11 mouse cellular contexts compared by ENCODE assay signal in the genomic region with DNA sequence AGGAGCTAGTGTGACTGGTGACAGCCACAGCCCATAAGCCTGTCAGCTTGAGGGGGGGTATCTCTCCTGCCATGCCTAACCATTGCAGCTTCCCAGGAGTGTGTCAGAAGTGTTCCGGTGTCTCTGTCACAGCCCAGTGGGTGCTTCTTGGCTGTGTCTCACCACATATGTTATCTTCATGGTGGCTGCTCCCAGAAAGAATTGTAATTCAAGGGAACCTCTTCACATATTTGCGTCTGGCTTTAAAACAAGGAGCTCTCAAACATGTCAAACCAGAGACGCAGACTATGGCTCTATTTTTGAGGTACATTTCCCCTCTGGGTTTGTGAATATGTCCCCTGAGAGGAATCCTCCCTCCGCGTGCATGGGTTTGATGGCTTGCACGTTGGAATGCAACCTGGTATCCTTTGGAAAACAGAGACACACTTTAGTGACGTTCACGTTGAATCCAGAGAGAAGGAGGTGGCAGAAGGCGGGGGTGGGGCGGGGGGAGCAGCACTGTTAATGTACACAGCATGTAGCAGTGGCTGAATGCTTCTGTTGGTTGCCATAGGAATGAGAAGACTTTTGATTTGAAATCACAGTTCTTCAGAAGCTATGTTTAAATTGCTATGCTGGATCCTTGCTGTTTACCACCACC. TPM values are rescaled to one million over a fixed set of nuclear protein-coding genes. Genes with fewer than 3 reads are reported as not detected.
DNase-seq lines count a peak whose midpoint lies in the region; ATAC-seq and TF ChIP-seq lines count a peak whose summit lies in the region.
"Had no signal": no experiment of that assay in that cellular context is flagged by ENCODE, and none has a peak within 500 bp of the region (broad histone marks: within the 10 kb centered on the region; RNA-seq: fewer than 3 reads in every experiment).

No protein-coding gene starts in this region.

- H3K4me1 ChIP-seq in midbrain, postnatal 0 days (ENCODE audit: insufficient read depth, low read length): 0 out of 2 replicates have a peak, but pooled peaks cover 2% of the 10 kb centered on the region
- H3K4me1 ChIP-seq: liver, embryonic 13.5 days had no signal

- ATAC-seq in cerebellum, adult (ENCODE audit: insufficient number of reproducible peaks, low FRiP score, low TSS enrichment): peak; percentile 92
- ATAC-seq in midbrain, postnatal 0 days (ENCODE audit: low FRiP score): no peak
- ATAC-seq: intestine, embryonic 16.5 days had no signal

- DNase-seq in layer of hippocampus, adult 9-11 months: peak; percentile 49
- DNase-seq in layer of hippocampus, postnatal 14 days (ENCODE audit: low spot score in 2 of 2): no peak
- DNase-seq in cerebellum, postnatal 25 days: peak; percentile 57 to 58
- peak; percentile 61 for DNase-seq in midbrain, postnatal 0 days (ENCODE audit: low spot score)
- no peak for DNase-seq in adipocyte (ENCODE audit: low spot score)
- DNase-seq in thymus, postnatal 25 days: no peak
- DNase-seq: liver, embryonic 13.5 days; retina, postnatal 1 day had no signal

- H3K9ac ChIP-seq in midbrain, postnatal 0 days (replicated peaks; ENCODE audit: low read length, poor library complexity, severe bottlenecking): no peak overlapping the region
- H3K9ac ChIP-seq: heart, embryonic 12.5 days; liver, embryonic 13.5 days had no signal

- WGBS in midbrain, postnatal 0 days: 54% methylated on average over 10 of the region's 10 CpGs

- H3K4me3 ChIP-seq in midbrain, postnatal 0 days (ENCODE audit: low read depth, low read length): no peak overlapping the region
- H3K4me3 ChIP-seq: heart, embryonic 12.5 days; liver, embryonic 13.5 days had no signal

- TF ChIP-seq CTCF in midbrain, postnatal 0 days (IDR thresholded peaks at IDR 0.05): no peak

- H3K27ac ChIP-seq in midbrain, postnatal 0 days (ENCODE audit: low read depth, low read length): 0 out of 2 replicates have a peak overlapping the region, but pooled peaks have one; percentile 18
- H3K27ac ChIP-seq: liver, embryonic 13.5 days had no signal

- no peaks in the 10 kb centered on the region for H3K36me3 ChIP-seq in midbrain, postnatal 0 days (ENCODE audit: insufficient read depth, low read length)
- H3K36me3 ChIP-seq: heart, embryonic 12.5 days; liver, embryonic 13.5 days had no signal

- H3K4me2 ChIP-seq in midbrain, postnatal 0 days (ENCODE audit: low read depth, low read length, poor library complexity, severe bottlenecking): peak overlapping the region; percentile 12; the same call in 1 of the 2 replicates
- H3K4me2 ChIP-seq: heart, embryonic 12.5 days; liver, embryonic 13.5 days had no signal

- H3K9me3 ChIP-seq in midbrain, postnatal 0 days (ENCODE audit: low read length): no peaks in the 10 kb centered on the region
- H3K9me3 ChIP-seq: heart, embryonic 12.5 days; liver, embryonic 13.5 days had no signal

- no peaks in the 10 kb centered on the region for H3K27me3 ChIP-seq in midbrain, postnatal 0 days (ENCODE audit: insufficient read depth, low read length)
- H3K27me3 ChIP-seq: heart, embryonic 12.5 days; liver, embryonic 13.5 days had no signal

RNA-seq across cellular contexts. Expression of a gene that starts 8.7 kb away (rescaled TPM):
- 100 to 1,000 TPM; 276 to 284 TPM for total RNA-seq in layer of hippocampus, postnatal 14 days (2021)
- 53.9 and 55.1 TPM in 2 replicates for total RNA-seq in midbrain, postnatal 0 days (2014; rRNA removed)
- polyA plus RNA-seq in midbrain, postnatal 0 days (2015; fragmentation: Nextera tagmentation; extraction: Ambion mirVana): 73.7 and 75.6 TPM in 2 replicates

Comparison
In these comparisons a context has a peak if more than half of its experiments do, and no peak if none do; other contexts are left out.
1. DNase-seq: peak in layer of hippocampus, adult 9-11 months (single experiment), cerebellum, postnatal 25 days (2 of 2) and midbrain, postnatal 0 days (single experiment); none in layer of hippocampus, postnatal 14 days (0 of 2), adipocyte (single experiment) and thymus, postnatal 25 days (single experiment).